Mouse (Mus musculus): ENCODE measurements around the gene Scand1. TPM values are rescaled to one million over a fixed set of nuclear protein-coding genes. Genes with fewer than 3 reads are reported as not detected.

Gene Scand1
- polyA plus RNA-seq (2015; fragmentation: Nextera tagmentation; extraction: Ambion mirVana), result 26.3 and 28.5 TPM in 2 replicates

DNA sequence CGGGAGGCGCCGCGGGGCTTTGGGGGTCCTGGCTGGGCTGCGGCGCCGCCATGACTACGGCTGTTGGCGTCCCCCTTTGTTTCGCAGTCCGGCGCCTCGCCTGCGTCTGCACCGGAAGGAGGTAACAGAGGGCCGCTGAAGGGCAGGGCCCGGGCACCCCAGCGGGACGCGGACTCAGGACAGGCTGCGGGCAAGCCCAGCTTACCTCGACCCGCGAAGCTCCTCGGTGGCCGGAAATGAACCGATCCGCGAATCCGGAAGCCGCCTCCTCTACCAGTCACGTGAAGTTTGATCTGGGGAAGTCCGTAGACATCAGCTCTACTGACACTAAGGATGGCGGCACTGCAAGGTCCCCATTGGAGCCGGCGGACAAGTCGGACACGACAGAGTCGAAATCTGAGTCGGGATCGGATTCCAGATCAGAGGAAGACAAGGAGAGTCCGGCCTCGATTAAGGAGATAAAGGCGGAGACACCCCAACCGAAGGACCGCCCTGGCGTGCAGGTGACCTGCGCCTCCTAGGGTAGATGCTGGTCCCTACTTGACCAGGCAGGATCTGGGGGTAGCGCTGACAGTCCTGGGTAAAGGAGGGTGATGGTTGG is at the start of gene Scand1, which contains the start of gene Cnbd2:
TSS of gene Scand1 (minus strand) at position 408 of the 601 bp plus-strand sequence.
TSS of gene Cnbd2 (plus strand) at position 3 of the 601 bp plus-strand sequence.
- Histone ChIP-seq H3K9me3 (replicated peaks) (no peaks in the 10 kb centered on the region), H3K36me3 (replicated peaks) (peaks cover 4% of the 10 kb centered on the region; the same call in 1 of the 2 replicates), H3K4me1 (replicated peaks) (peaks cover 26% of the 10 kb centered on the region), H3K27ac (replicated peaks) (peak within 1 kb of the TSS; percentile 96), H3K4me2 (peak within 1 kb of the TSS; percentile 91), H3K27me3 (no peaks in the 10 kb centered on the region), H3K9ac (peak within 1 kb of the TSS; percentile 87), H3K4me3 (replicated peaks) (peak within 1 kb of the TSS; percentile 96)
- ATAC-seq (ENCODE audit: insufficient read depth), result peak; percentile 80
- WGBS (ENCODE audit: insufficient replicate concordance), result under 1% methylated on average over 49 of the region's 49 CpGs

DNA sequence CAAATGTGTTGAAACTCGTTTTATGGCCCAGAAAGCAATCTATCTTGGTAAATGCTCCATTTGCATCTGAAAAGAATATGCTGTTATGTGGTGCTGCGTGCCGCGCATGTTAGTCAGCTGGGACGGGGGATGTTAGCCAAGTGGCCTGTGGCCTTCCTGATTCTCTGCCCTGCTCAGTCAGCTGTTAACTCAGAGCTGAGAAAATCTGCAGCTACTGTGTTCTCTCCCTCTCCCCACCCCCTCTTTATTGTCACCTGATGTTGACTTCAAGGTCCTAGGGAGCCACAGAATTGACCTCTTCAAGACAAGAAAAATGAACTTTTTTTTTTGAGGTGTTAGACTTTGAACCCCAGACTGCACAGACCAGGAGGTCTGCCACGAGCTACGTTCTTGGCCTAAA is 43.5 kb upstream of the Scand1 start:
- 67% methylated on average over 7 of the region's 7 CpGs for WGBS (ENCODE audit: insufficient replicate concordance)
- no peak overlapping the region for H3K4me2 ChIP-seq
- no peak overlapping the region for H3K4me3 ChIP-seq (replicated peaks)
- no peaks in the 10 kb centered on the region for H3K9me3 ChIP-seq (replicated peaks)
- no peak overlapping the region for H3K27ac ChIP-seq (replicated peaks)
- H3K4me1 ChIP-seq (replicated peaks), result no peaks in the 10 kb centered on the region
- H3K9ac ChIP-seq, result no peak overlapping the region
- no peak for ATAC-seq (ENCODE audit: insufficient read depth)
- no peaks in the 10 kb centered on the region for H3K36me3 ChIP-seq (replicated peaks)
- H3K27me3 ChIP-seq, result no peaks in the 10 kb centered on the region

DNA sequence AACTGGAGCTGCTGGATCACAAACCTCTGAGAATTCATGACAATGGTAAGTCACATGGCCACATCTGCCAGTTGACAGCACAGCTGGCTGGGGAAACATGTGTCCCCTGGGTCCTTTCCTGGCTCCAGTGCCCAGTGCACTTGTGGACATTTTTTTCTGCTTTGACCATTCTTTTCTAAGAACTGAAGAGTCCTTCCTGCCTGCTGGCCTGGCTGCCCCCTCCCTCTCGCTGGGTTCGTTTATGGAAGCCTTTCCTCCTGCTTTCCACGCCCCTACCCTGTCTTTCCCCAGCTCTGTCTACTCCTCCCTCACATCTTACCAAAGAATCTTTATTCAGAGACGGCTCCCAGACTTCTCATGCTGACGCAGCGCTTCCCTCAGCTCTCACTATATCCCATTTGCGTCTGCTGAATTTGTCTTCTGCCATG is 40.8 kb upstream of the Scand1 start:
- no peak for ATAC-seq (ENCODE audit: insufficient read depth)
- Histone ChIP-seq H3K27me3 (no peaks in the 10 kb centered on the region), H3K27ac (replicated peaks) (no peak overlapping the region), H3K36me3 (replicated peaks) (no peaks in the 10 kb centered on the region), H3K9me3 (replicated peaks) (no peaks in the 10 kb centered on the region), H3K9ac (no peak overlapping the region), H3K4me3 (replicated peaks) (no peak overlapping the region), H3K4me1 (replicated peaks) (no peaks in the 10 kb centered on the region), H3K4me2 (no peak overlapping the region)
- WGBS (ENCODE audit: insufficient replicate concordance), result 42% methylated on average over 7 of the region's 7 CpGs

DNA sequence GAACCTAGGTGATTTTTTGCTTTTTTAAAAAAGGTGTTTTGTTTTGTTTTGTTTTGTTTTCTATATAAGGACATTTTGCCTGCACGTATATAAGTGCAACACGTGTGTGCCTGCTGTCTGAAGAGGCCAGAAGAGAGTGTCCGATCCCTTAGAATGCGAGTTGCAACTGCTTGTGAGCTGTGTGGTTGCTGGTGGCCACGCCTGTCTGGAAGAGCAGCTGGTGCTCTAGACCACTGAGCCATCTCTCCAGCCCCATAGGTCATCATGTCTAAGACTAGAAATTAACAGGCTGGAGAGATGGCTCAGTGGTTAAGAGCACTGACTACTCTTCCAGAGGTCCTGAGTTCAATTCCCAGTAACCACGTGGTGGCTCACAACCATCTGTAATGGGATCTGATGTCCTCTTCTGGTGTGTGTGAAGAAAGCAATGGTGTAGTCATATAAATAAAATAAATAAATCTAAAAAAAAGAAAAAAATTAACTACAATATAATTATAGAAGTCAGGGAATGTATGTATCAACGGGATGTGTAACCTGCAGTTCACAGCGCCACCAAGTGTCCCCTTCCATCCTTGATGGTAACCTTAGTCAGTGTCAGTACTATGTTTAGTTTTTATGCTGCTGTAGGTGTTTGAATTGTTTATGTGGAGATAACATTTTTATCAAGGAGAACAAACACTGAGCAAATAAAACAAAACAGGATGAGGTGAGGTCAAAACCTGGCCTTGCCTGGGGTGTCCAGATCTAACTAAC is 40.1 kb upstream of the Scand1 start:
- H3K36me3 ChIP-seq (replicated peaks), result no peaks in the 10 kb centered on the region
- H3K27ac ChIP-seq (replicated peaks), result no peak overlapping the region
- no peaks in the 10 kb centered on the region for H3K9me3 ChIP-seq (replicated peaks)
- H3K4me2 ChIP-seq, result no peak overlapping the region
- H3K9ac ChIP-seq, result no peak overlapping the region
- 64% methylated on average over 8 of the region's 8 CpGs for WGBS (ENCODE audit: insufficient replicate concordance)
- H3K27me3 ChIP-seq, result no peaks in the 10 kb centered on the region
- H3K4me1 ChIP-seq (replicated peaks), result no peaks in the 10 kb centered on the region
- no peak overlapping the region for H3K4me3 ChIP-seq (replicated peaks)
- ATAC-seq (ENCODE audit: insufficient read depth), result no peak

DNA sequence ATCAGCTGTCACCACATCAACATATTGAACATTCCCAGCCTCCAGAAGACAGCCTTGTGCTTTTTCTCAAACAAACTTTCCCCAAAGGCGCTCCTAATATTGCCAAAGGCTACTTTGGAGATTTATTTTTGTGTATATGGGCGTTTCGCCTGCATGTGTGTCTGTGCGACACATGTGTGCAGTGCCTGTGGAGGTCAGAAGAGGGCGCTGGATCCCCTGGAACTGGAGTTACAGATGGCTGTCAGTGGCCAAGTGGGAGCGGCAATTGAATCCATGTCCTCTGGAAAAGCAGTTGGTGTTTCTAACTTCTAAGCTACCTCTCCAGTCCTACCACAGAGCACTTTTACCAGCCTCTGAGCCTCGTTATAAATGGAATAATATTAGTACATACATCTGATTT is 38.7 kb upstream of the Scand1 start:
- H3K4me3 ChIP-seq (replicated peaks), result no peak overlapping the region
- 71% methylated on average over 7 of the region's 7 CpGs for WGBS (ENCODE audit: insufficient replicate concordance)
- no peak overlapping the region for H3K4me2 ChIP-seq
- no peaks in the 10 kb centered on the region for H3K36me3 ChIP-seq (replicated peaks)
- no peaks in the 10 kb centered on the region for H3K9me3 ChIP-seq (replicated peaks)
- no peak for ATAC-seq (ENCODE audit: insufficient read depth)
- no peak overlapping the region for H3K9ac ChIP-seq
- no peak overlapping the region for H3K27ac ChIP-seq (replicated peaks)
- no peaks in the 10 kb centered on the region for H3K4me1 ChIP-seq (replicated peaks)
- H3K27me3 ChIP-seq, result no peaks in the 10 kb centered on the region

DNA sequence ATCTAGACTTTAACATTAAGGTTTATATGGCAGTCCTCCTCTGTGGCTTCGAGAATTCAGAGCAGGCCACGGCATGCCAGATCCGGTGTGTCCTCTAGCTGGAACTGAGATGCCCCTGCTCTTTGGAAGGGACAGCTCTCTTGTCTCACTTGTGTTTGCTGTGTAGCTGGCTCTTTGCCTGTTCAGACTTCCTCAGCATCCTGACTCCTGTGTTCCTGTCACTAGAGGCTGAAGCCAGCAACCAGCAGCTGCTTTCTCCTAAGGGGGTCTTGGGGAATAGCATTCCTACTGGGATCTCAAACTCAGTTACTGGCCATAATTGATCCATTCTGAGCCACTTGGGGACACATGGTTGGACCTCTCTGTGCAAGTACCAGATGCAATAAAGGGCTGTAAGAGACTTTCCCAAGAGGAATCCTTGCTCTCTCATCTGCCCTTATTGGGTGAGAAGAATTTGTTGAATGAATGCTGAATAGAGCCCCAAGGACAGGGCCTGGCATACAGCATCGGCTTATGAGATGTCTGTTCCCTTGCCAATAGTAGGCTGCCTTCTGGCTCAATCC is 36.9 kb upstream of the Scand1 start:
- Histone ChIP-seq H3K36me3 (replicated peaks) (no peaks in the 10 kb centered on the region), H3K27me3 (no peaks in the 10 kb centered on the region), H3K4me2 (no peak overlapping the region), H3K4me3 (replicated peaks) (no peak overlapping the region), H3K9ac (no peak overlapping the region), H3K27ac (replicated peaks) (no peak overlapping the region), H3K9me3 (replicated peaks) (no peaks in the 10 kb centered on the region), H3K4me1 (replicated peaks) (no peaks in the 10 kb centered on the region)
- no peak for ATAC-seq (ENCODE audit: insufficient read depth)
- WGBS (ENCODE audit: insufficient replicate concordance), result 69% methylated on average over 4 of the region's 4 CpGs

DNA sequence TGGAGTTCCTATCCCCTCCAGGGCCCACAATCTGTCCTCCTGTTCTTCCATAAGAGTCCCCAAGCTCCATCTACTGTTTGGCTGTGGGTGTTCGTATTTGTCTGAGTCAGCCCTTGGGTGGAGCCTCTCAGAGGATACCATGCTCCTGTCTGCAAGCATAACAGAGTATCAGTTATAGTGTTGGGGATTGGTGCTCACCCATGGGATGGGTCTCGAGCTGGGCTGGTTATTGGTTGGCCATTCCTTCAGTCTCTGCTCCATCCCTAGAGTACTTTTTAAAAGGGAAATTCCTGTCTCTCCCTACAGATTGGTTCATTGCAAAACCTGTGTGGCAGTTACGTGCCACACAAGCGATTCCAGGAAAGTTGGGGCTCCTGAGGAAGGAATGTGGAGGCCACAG is 36.3 kb upstream of the Scand1 start:
- H3K4me3 ChIP-seq (replicated peaks), result no peak overlapping the region
- no peak overlapping the region for H3K27ac ChIP-seq (replicated peaks)
- no peaks in the 10 kb centered on the region for H3K4me1 ChIP-seq (replicated peaks)
- no peaks in the 10 kb centered on the region for H3K9me3 ChIP-seq (replicated peaks)
- H3K36me3 ChIP-seq (replicated peaks), result no peaks in the 10 kb centered on the region
- no peaks in the 10 kb centered on the region for H3K27me3 ChIP-seq
- H3K9ac ChIP-seq, result no peak overlapping the region
- no peak for ATAC-seq (ENCODE audit: insufficient read depth)
- H3K4me2 ChIP-seq, result no peak overlapping the region
- 56% methylated on average over 4 of the region's 4 CpGs for WGBS (ENCODE audit: insufficient replicate concordance)

DNA sequence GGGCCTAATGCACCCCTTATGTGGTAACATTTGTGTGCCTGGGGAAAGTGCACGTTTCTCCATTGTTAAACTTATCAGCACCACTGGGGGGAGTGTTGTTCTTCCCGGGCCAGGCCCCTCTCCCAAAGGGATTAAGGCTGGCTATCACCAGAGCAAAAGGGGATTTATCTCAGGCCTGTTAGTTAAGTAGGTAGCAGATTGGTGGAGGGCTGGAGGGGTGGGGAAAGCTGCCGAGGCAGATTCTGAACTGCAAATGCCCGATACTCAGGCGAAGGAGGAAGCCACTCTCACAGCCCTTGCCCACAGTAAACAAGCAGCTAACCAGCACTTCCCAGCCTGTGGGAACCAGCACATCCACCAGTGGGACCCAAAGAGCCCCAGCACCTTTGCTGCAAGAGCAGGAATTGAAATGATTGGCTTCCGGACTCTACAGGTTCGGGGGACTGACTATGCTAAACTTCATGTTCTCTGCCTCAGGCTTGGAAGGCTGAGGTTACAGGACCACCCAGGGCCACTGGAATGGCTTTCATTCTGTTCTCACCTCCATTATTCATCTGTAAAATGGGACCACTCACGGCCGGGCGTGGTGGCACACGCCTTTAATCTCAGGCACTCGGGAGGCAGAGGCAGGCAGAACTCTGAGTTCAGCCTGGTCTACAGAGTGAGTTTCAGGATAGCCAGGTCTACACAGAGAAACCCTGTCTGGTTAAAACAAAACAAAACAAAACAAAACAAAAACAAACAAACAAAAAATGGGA is 32.5 kb upstream of the Scand1 start:
- WGBS (ENCODE audit: insufficient replicate concordance), result 52% methylated on average over 12 of the region's 12 CpGs
- H3K9ac ChIP-seq, result no peak overlapping the region
- no peak overlapping the region for H3K4me2 ChIP-seq
- H3K9me3 ChIP-seq (replicated peaks), result no peaks in the 10 kb centered on the region
- no peak for ATAC-seq (ENCODE audit: insufficient read depth)
- no peak overlapping the region for H3K4me3 ChIP-seq (replicated peaks)
- no peaks in the 10 kb centered on the region for H3K27me3 ChIP-seq
- H3K36me3 ChIP-seq (replicated peaks), result no peaks in the 10 kb centered on the region
- H3K4me1 ChIP-seq (replicated peaks), result no peaks in the 10 kb centered on the region
- no peak overlapping the region for H3K27ac ChIP-seq (replicated peaks)

DNA sequence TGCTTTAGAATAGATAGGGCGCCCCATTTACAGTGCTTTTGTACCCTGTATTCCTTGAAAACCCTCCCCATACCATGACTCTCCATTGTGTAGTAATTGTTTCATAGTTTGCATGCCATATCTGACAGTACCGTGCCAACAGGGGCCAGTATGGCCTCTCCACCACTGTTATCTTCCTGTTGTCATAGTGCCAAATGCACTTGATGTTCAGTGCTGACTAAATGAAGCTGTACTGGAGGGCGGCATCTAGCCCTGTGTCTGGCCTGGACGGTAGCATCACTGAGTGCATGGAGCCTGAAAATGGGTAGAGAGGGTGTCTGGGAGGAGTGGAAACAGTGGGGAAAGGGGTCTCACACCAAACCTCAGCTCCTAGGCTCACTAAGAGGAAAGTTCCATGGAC is 27.6 kb upstream of the Scand1 start:
- 51% methylated on average over 4 of the region's 4 CpGs for WGBS (ENCODE audit: insufficient replicate concordance)
- Histone ChIP-seq H3K36me3 (replicated peaks) (no peaks in the 10 kb centered on the region), H3K4me1 (replicated peaks) (no peaks in the 10 kb centered on the region), H3K27me3 (no peaks in the 10 kb centered on the region), H3K4me2 (no peak overlapping the region), H3K4me3 (replicated peaks) (no peak overlapping the region), H3K27ac (replicated peaks) (no peak overlapping the region), H3K9me3 (replicated peaks) (no peaks in the 10 kb centered on the region), H3K9ac (no peak overlapping the region)
- ATAC-seq (ENCODE audit: insufficient read depth), result no peak

DNA sequence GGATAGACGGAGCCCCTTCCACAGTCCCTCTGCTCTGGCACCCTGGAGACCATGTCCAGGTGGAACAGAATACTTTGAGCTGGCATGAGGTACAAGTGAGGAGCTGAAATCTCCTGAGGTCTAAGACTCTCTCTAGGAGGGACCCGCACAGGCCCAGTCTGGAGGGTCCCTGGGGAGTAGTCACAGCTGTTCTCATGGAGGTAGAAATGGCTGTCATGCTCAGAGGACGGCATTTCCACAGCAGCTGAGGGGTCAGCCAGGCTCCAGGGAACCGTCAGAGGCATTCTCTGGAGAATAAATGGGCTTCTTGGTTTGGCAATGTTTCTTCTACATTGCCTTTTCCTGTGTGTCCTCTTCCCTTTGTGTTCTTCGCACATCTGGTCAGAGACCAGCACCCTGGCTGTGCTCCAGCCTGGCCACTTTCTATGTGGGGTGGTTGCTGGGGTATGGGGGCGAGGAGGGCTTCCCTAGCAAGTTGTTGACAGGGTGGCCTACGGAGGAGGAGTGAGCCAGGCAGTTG is 19.0 kb upstream of the Scand1 start:
- no peaks in the 10 kb centered on the region for H3K36me3 ChIP-seq (replicated peaks)
- no peak for ATAC-seq (ENCODE audit: insufficient read depth)
- H3K27ac ChIP-seq (replicated peaks), result no peak overlapping the region
- H3K9me3 ChIP-seq (replicated peaks), result no peaks in the 10 kb centered on the region
- no peak overlapping the region for H3K9ac ChIP-seq
- H3K4me2 ChIP-seq, result no peak overlapping the region
- 56% methylated on average over 7 of the region's 7 CpGs for WGBS (ENCODE audit: insufficient replicate concordance)
- no peak overlapping the region for H3K4me3 ChIP-seq (replicated peaks)
- no peaks in the 10 kb centered on the region for H3K4me1 ChIP-seq (replicated peaks)
- H3K27me3 ChIP-seq, result no peaks in the 10 kb centered on the region

DNA sequence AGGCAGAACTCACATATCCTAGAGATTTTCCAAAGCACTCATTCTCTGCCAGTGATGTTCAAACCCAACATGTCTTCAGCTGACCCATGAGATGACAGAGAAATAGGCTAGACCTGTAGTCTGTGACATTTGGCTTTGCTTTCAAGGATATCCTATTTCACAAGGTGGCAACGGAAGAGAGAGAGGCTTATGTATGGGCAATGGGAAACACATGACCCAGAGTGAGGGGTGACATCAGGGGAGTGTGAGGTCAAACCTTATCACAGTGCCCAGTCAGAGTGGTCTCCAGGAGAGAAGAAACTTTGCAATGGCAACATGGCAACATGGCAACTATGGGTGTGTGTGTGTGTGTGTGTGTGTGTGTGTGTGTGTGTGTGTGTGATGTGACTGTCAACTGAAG is 18.2 kb upstream of the Scand1 start:
- Histone ChIP-seq H3K4me2 (no peak overlapping the region), H3K27me3 (no peaks in the 10 kb centered on the region), H3K36me3 (replicated peaks) (no peaks in the 10 kb centered on the region), H3K9ac (no peak overlapping the region), H3K9me3 (replicated peaks) (no peaks in the 10 kb centered on the region), H3K4me3 (replicated peaks) (no peak overlapping the region), H3K4me1 (replicated peaks) (no peaks in the 10 kb centered on the region), H3K27ac (replicated peaks) (no peak overlapping the region)
- 61% methylated on average over 1 of the region's 1 CpGs for WGBS (ENCODE audit: insufficient replicate concordance)
- ATAC-seq (ENCODE audit: insufficient read depth), result no peak

All from liver, embryonic 15.5 days (tissue).